Mouse (Mus musculus) forebrain, embryonic 12.5 days (tissue): ENCODE measurements at regions not wholly inside any gene's neighbourhood (a gene's known extent, or its start where the extent isn't known, plus 50 kb on each side); places are given as distances from the start of the nearest gene placed in this dataset.

Experiments used
- ATAC-seq: fragments of 200-750 bp; cut with Nextera tagmentation; 2 replicates; pipeline ENCODE4 v1.8.0; 2017; ENCODE audit warnings: moderate TSS enrichment; ENCODE audit not compliant: low FRiP score
- H3K27ac ChIP-seq: fragments of 300-500 bp; sonication (generic); 2 replicates; pipeline ENCODE4 v1.5.1; 2016; ENCODE audit warnings: mild to moderate bottlenecking
- H3K27me3 ChIP-seq: fragments of 300-500 bp; sonication (generic); 2 replicates; pipeline ENCODE4 v1.6.1; 2016; ENCODE audit warnings: mild to moderate bottlenecking
- H3K36me3 ChIP-seq: fragments of 300-500 bp; sonication (generic); replicated peaks from 2 replicates; pipeline ENCODE4 v1.6.1; 2016; ENCODE audit warnings: mild to moderate bottlenecking
- H3K4me1 ChIP-seq: fragments of 300-500 bp; sonication (generic); 2 replicates; pipeline ENCODE4 v1.6.1; 2016
- H3K4me2 ChIP-seq: fragments of 300-500 bp; sonication (generic); 2 replicates; pipeline ENCODE4 v1.6.1; 2016; ENCODE audit warnings: mild to moderate bottlenecking, moderate library complexity
- H3K4me3 ChIP-seq: fragments of 300-500 bp; sonication (generic); replicated peaks from 2 replicates; pipeline ENCODE4 v1.5.1; 2016; ENCODE audit warnings: mild to moderate bottlenecking
- H3K9ac ChIP-seq: fragments of 300-500 bp; sonication (generic); 2 replicates; pipeline ENCODE4 v1.6.1; 2016; ENCODE audit warnings: mild to moderate bottlenecking
- H3K9me3 ChIP-seq: fragments of 300-500 bp; sonication (generic); 2 replicates; pipeline ENCODE4 v1.6.1; 2016
- WGBS: fragments of 180-500 bp; shearing (Covaris S2); methylation state at CpG from one replicate; pipeline ENCODE4 v1.1.7; 2016; 5-methylcytosine and 5-hydroxymethylcytosine counted together

DNA sequence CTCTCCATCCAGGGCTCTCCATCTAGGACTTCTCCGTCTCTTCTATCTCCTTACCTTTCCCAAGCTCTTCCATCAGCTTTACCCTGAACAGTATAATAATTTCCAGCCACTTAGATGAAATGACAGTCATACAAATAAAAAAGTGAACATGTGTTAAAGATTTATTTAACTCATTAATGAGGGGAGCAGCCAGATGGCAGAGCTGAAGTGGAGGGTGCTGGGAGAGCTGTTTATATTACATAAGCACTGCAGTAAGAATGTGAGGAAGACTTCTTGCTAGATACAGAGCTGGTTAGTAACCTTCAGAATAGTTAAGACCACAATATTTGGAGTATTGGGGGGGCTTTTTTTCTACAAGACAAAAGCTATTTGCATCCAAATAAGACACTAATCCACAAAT, 234.9 kb downstream of the Gm12728 start:
- 96% methylated on average over 1 of the region's 1 CpGs for WGBS

DNA sequence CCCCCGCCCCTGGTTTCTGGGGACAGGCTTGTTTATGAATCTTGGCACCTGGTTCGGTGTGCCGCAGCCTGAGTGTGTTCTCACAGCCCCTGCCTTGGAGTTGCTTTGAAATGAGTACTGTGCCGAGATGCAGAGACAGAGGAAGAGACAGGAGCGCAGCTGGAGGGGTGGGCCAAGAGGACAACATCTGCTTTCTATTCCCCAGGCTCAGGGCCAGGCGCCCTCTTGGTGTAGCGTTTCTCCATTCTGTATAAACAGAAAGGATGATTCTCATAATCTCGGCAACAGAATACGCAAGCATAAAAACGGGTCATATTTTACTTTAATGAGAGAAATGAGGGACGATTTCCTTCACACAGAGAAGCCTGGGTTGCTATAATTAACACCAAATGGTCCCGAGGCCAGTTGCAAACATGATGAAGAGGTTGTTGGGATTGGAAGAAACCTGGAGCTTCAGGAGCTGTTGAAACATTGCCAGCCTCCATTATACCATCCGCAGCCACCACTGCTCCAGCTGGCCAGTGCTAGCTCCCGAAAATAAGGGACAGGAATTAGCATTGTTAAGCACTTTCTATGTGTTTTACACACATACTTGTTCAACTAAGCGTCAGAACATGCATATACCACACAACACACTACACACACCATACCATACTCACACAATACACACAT, 236.4 kb downstream of the Gm12728 start:
- H3K27ac ChIP-seq, result no peak overlapping the region
- no peak overlapping the region for H3K4me2 ChIP-seq
- no peak for ATAC-seq
- H3K4me1 ChIP-seq, result 0 out of 2 replicates have a peak, but pooled peaks cover 3% of the 10 kb centered on the region
- H3K4me3 ChIP-seq, result no peak overlapping the region
- 78% methylated on average over 15 of the region's 15 CpGs for WGBS
- no peak overlapping the region for H3K9ac ChIP-seq
- no peaks in the 10 kb centered on the region for H3K9me3 ChIP-seq
- H3K36me3 ChIP-seq, result no peaks in the 10 kb centered on the region
- H3K27me3 ChIP-seq, result no peaks in the 10 kb centered on the region

More for the DNA sequence above, 234.9 kb downstream of the Gm12728 start:
- Histone ChIP-seq H3K9me3 (no peaks in the 10 kb centered on the region), H3K27me3 (no peaks in the 10 kb centered on the region), H3K27ac (no peak overlapping the region), H3K4me2 (no peak overlapping the region), H3K9ac (no peak overlapping the region), H3K36me3 (no peaks in the 10 kb centered on the region), H3K4me3 (no peak overlapping the region), H3K4me1 (0 out of 2 replicates have a peak, but pooled peaks cover 3% of the 10 kb centered on the region)
- ATAC-seq, result no peak

DNA sequence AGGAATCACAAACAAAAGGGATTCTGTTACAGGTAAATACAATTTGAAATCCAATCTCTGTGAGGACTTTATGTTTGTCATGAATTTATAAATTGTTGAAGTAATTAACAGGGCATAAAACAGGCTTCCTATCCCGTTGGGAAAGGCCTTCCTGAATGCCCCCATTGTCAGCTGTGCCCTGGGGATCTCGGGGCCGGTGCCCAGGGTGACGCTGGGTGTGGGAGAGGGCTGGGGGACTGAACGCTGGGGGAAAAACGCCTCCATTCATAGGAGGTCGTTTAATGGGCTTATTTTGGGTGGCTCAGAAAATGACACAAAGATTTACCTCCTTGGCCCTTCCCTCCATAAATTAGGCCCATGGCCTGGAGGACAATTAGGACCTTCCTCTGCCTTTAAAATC, 250.7 kb downstream of the Gm12728 start:
- Histone ChIP-seq H3K9me3 (no peaks in the 10 kb centered on the region), H3K4me3 (no peak overlapping the region), H3K4me1 (peaks cover 4% of the 10 kb centered on the region; the same call in 1 of the 2 replicates), H3K27me3 (no peaks in the 10 kb centered on the region), H3K9ac (no peak overlapping the region), H3K27ac (no peak overlapping the region), H3K36me3 (no peaks in the 10 kb centered on the region), H3K4me2 (no peak overlapping the region)
- 12% methylated on average over 7 of the region's 7 CpGs for WGBS
- no peak for ATAC-seq

DNA sequence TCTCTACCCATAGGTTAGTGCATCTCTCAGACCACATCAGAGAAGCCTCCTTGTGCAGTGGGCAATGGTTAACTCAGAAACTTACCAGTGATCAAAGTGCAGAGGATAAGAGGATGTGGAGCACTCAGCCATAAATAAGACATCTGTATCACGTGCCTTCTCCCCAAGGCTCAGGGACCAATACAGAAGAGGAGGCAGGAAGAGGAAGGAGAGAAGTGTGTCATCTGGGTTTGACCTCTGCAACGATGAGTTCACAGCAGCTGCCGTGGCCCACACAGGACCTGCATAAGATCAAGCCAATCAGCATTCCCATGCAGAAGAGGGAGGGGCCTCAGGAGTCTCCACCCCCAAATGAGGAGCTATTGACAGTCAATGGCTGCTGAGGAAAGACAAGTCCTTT, 252.8 kb downstream of the Gm12728 start:
- no peak overlapping the region for H3K4me2 ChIP-seq
- 65% methylated on average over 3 of the region's 3 CpGs for WGBS

DNA sequence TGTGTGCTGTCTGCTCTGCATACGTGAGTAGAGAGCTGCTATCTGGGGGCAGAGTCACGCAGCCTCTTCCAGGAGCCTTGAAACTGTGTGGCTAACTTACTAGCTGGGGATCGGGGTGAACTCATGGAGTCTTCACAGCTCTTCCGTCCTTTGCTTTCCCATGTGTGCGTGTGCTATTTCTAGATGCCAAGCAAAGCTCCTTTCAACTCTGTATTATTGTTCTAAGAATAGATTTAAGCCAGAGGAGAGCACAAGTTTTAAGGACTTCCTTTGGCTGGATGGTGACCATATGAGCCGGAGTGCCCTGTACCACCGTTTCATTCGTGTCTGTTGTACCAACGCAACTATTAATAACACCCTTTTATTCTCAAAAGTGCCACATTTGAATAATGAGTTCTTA, 254.0 kb downstream of the Gm12728 start:
- ATAC-seq, result no peak
- no peaks in the 10 kb centered on the region for H3K27me3 ChIP-seq
- H3K36me3 ChIP-seq, result no peaks in the 10 kb centered on the region
- peaks cover 4% of the 10 kb centered on the region; the same call in 1 of the 2 replicates for H3K4me1 ChIP-seq
- no peak overlapping the region for H3K27ac ChIP-seq
- no peak overlapping the region for H3K4me2 ChIP-seq
- WGBS, result 76% methylated on average over 9 of the region's 9 CpGs
- no peak overlapping the region for H3K9ac ChIP-seq
- no peak overlapping the region for H3K4me3 ChIP-seq
- no peaks in the 10 kb centered on the region for H3K9me3 ChIP-seq

More for the DNA sequence above, 252.8 kb downstream of the Gm12728 start:
- Histone ChIP-seq H3K4me1 (peaks cover 4% of the 10 kb centered on the region; the same call in 1 of the 2 replicates), H3K36me3 (no peaks in the 10 kb centered on the region), H3K4me3 (no peak overlapping the region), H3K9me3 (no peaks in the 10 kb centered on the region), H3K27ac (no peak overlapping the region), H3K27me3 (no peaks in the 10 kb centered on the region), H3K9ac (no peak overlapping the region)
- no peak for ATAC-seq

DNA sequence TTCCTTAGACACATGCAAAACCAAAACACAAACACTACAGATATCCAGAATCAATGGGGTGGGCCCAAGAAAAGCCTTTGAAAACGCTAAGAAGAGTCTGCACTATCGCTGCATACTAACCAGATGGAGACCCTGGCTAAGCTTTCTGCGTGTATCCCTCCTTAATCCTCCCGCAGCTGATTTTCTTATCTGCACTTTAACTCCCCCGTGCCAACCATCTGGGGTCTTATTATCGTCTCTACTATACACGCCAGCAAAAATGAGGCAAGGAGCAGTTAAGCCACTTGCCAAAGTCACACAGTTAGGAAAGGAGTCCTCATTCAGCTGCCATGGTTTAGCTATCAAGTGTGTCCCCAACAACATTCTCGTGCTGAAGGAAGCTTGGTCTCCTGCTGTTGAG, 258.4 kb downstream of the Gm12728 start:
- Histone ChIP-seq H3K4me2 (no peak overlapping the region), H3K9me3 (no peaks in the 10 kb centered on the region), H3K9ac (no peak overlapping the region), H3K27me3 (no peaks in the 10 kb centered on the region), H3K27ac (no peak overlapping the region), H3K4me1 (0 out of 2 replicates have a peak, but pooled peaks cover 4% of the 10 kb centered on the region), H3K4me3 (no peak overlapping the region), H3K36me3 (no peaks in the 10 kb centered on the region)
- WGBS, result 76% methylated on average over 8 of the region's 8 CpGs
- no peak for ATAC-seq

DNA sequence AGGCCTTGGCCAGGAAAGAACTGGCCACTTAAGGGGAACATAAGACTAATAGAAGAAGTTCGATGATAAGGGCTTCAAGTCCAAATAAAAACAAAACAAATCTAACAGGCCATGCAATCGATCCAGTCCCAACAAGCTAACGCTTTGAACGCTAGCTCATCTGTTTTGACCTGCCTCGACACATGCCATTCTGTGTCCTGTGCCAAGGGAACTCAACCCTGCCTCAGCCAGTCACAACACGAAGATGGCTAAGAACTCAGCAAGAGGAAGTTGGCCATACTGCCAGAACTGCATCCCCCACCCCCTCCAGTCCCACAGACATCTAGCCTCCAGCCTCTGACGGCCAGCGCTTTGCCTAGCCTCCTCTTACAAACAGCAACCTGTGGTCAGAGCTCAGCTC, 259.1 kb downstream of the Gm12728 start:
- H3K9me3 ChIP-seq, result no peaks in the 10 kb centered on the region
- ATAC-seq, result no peak
- no peak overlapping the region for H3K4me3 ChIP-seq
- no peaks in the 10 kb centered on the region for H3K36me3 ChIP-seq
- H3K4me2 ChIP-seq, result no peak overlapping the region
- no peaks in the 10 kb centered on the region for H3K27me3 ChIP-seq
- 89% methylated on average over 8 of the region's 8 CpGs for WGBS
- H3K4me1 ChIP-seq, result 0 out of 2 replicates have a peak, but pooled peaks cover 4% of the 10 kb centered on the region
- H3K27ac ChIP-seq, result no peak overlapping the region
- H3K9ac ChIP-seq, result no peak overlapping the region

DNA sequence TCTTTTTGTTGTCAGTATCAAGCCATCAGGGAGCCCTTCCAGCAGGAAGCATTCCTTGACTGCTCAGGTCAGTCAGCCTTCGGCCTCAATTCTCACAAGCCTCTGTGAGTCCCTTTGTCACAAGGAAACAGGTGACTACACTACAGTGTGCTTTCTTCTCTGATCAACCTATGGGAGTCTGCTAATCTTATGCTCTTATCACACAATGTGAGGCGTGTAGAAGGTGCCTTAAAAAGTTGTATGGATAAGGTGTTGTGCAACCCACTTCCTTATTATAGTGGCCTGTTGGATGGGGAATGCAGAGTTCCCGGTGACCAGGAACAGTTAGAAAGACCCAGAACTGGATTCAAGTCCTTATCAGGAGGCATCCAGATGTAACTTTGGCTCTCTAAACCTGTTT, 260.2 kb downstream of the Gm12728 start:
- Histone ChIP-seq H3K4me2 (no peak overlapping the region), H3K36me3 (no peaks in the 10 kb centered on the region), H3K27ac (no peak overlapping the region), H3K4me1 (0 out of 2 replicates have a peak, but pooled peaks cover 4% of the 10 kb centered on the region), H3K9me3 (no peaks in the 10 kb centered on the region), H3K9ac (no peak overlapping the region), H3K4me3 (no peak overlapping the region), H3K27me3 (no peaks in the 10 kb centered on the region)
- 91% methylated on average over 3 of the region's 3 CpGs for WGBS
- no peak for ATAC-seq

DNA sequence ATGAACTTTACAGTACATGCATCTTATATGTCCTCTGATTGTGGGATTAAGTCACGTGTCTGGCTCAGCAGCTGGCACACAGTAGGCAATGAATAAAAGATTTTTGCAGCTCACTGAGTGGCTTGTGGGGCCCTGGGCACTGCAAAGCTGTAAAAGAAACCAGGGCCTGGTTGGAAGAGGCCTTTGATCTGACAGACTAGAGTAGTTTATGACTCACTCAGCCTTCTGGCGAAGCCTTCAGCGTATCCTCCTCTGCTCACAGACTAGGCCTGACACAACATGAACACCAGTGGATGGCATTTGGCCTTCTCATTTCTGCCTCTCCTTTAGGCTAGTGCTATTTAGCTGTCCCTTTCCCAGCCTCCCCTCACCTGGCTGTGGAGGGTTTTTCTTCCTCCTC, 260.6 kb downstream of the Gm12728 start:
- no peaks in the 10 kb centered on the region for H3K27me3 ChIP-seq
- 84% methylated on average over 3 of the region's 3 CpGs for WGBS
- no peak overlapping the region for H3K4me3 ChIP-seq
- H3K4me1 ChIP-seq, result 0 out of 2 replicates have a peak, but pooled peaks cover 4% of the 10 kb centered on the region
- no peak for ATAC-seq
- H3K27ac ChIP-seq, result no peak overlapping the region
- no peak overlapping the region for H3K4me2 ChIP-seq
- H3K36me3 ChIP-seq, result no peaks in the 10 kb centered on the region
- no peak overlapping the region for H3K9ac ChIP-seq
- H3K9me3 ChIP-seq, result no peaks in the 10 kb centered on the region

DNA sequence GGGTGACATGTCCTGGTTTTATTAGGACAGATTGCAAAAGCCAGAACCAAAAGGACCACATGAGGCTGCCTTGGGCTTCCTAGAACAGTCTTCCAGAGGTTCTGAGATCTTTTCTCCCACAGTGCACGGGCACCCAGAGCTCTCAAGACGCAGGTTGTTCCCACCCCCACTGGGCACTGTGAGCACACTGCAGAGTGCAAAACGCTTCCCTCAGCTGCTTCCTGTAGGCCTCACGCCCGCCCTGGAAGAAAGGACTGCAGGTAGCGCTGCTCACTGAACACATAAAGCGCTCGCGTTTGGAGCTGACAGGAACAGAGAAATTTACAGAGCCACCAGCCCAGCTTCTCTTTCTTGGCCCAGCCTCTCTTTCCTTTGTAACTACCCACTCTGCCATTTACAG, 262.5 kb upstream of the Usp24 start:
- WGBS, result 74% methylated on average over 9 of the region's 9 CpGs
- Histone ChIP-seq H3K36me3 (no peaks in the 10 kb centered on the region), H3K27ac (no peak overlapping the region), H3K9me3 (no peaks in the 10 kb centered on the region), H3K9ac (no peak overlapping the region), H3K4me3 (no peak overlapping the region), H3K4me1 (0 out of 2 replicates have a peak, but pooled peaks cover 4% of the 10 kb centered on the region), H3K27me3 (no peaks in the 10 kb centered on the region), H3K4me2 (no peak overlapping the region)
- ATAC-seq, result no peak

DNA sequence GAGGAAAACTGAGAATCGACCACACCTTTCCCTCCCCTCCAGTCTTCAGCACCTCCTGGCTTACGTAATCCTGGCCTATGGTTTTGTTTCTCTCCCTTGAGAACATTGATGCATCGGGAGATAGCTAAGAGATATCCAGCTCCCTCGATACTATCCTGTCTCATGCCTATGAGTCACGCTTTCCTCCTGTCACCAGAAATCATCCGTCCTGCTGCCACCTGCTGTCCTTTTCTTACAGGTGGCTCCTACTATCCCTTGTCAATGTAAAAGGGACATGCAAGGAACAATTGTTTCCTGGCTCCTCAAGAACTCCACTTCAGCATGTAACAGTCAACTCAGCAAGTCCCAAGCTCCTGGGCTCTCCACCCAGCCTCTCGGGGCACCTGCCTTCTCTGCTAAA, 261.7 kb upstream of the Usp24 start:
- WGBS, result 83% methylated on average over 7 of the region's 7 CpGs

DNA sequence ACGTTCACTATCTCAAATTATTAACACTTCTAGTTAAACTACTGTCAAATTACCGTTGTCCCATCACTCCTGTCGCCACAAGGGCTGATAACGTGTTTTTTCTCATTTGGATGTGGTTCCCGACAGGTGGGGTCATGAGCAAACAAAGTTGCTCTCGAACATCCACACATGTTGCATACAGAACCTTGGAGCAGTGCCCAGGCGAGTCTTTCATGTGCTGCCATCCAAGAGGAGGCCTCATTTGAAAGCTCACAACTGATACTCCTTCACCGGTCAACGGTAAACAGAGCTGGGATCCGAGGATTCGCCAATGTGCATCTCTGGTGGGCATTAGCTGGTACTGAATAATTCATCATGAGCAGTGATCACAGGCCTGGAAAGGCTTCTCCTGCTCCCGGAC, 253.4 kb upstream of the Usp24 start:
- no peaks in the 10 kb centered on the region for H3K4me1 ChIP-seq
- 75% methylated on average over 12 of the region's 12 CpGs for WGBS
- H3K27me3 ChIP-seq, result no peaks in the 10 kb centered on the region
- H3K36me3 ChIP-seq, result no peaks in the 10 kb centered on the region
- H3K4me2 ChIP-seq, result no peak overlapping the region
- H3K9ac ChIP-seq, result no peak overlapping the region
- H3K9me3 ChIP-seq, result no peaks in the 10 kb centered on the region
- no peak overlapping the region for H3K27ac ChIP-seq
- ATAC-seq, result no peak
- H3K4me3 ChIP-seq, result no peak overlapping the region

More for the DNA sequence above, 261.7 kb upstream of the Usp24 start:
- Histone ChIP-seq H3K4me3 (no peak overlapping the region), H3K27me3 (no peaks in the 10 kb centered on the region), H3K27ac (no peak overlapping the region), H3K36me3 (no peaks in the 10 kb centered on the region), H3K9me3 (no peaks in the 10 kb centered on the region), H3K9ac (no peak overlapping the region), H3K4me1 (0 out of 2 replicates have a peak, but pooled peaks cover 4% of the 10 kb centered on the region), H3K4me2 (no peak overlapping the region)
- no peak for ATAC-seq

DNA sequence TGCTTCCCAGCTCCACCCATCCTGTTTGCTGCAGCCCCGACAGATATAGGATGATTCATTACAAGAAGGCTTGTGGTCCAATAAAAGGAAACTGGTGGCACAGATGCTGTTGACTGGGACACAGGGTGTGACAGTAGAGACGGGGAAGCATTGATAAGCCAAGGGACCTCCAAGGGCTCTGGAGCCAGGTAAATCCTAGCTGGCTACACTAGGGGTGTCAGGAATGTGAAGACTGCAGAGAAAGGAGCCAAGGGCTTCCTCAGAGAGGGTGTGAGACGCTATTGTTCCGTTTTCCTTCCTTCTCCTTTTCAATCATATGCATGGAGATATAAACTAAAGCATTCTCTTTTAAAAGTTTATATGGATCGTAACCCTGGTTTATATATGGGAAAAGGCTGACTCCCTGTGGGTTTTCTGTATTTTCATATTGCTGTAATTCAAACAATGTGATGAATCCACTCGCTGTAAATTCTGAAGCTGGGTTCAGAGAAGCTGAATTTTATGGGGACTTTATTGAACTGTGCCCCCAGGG, 252.1 kb upstream of the Usp24 start:
- ATAC-seq, result no peak
- Histone ChIP-seq H3K27ac (no peak overlapping the region), H3K9me3 (no peaks in the 10 kb centered on the region), H3K4me1 (no peaks in the 10 kb centered on the region), H3K36me3 (no peaks in the 10 kb centered on the region), H3K4me3 (no peak overlapping the region), H3K9ac (no peak overlapping the region), H3K4me2 (no peak overlapping the region), H3K27me3 (no peaks in the 10 kb centered on the region)
- WGBS, result 79% methylated on average over 6 of the region's 6 CpGs
